Mouse (Mus musculus) NIH3T3 (cell line): ENCODE measurements at regions not wholly inside any gene's neighbourhood (a gene's known extent, or its start where the extent isn't known, plus 50 kb on each side); places are given as distances from the start of the nearest gene placed in this dataset.

Source experiments
- DNase-seq: peaks from one replicate; pipeline ENCODE4 v3.0.0-alpha.2; 2012; ENCODE audit warnings: low read depth

- DNase-seq: peak; percentile 6
Measured at GRCm38 (mm10) chr12:19489883-19490282, 464.4 kb upstream of the Gm21863 start.
